Mouse (Mus musculus) liver, adult (tissue): ENCODE data around the gene Cpd.
A peak's percentile ranks its signal among the peaks of the same experiment; 100 is the strongest.

ENCODE experiments used
- GATA4 ChIP-seq: IDR thresholded peaks from 2 replicates; pipeline ENCODE4 v1.6.1; 2014; ENCODE audit warnings: mild to moderate bottlenecking, low read length; ENCODE audit not compliant: insufficient replicate concordance

Gene Cpd

DNA sequence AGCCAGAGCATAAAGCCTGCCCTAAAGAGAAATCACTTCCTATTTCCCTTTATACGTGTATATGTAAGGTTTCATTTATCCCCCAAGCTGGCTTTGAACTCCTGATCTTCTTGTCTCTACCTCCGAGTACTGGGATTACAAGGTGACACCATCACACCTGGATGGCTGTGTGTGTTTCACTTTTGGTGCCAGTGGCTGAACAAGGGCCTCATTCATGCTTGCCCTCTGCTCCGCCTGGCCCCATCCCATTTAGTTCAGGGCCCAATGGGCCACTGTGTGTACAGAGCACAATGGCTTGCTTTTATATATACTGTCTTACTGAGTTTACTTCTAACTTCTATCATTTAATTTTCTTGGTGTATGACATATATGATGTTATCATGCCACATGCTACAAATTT is 94.5 kb downstream of the Cpd start:
- TF ChIP-seq GATA4, result no peak

DNA sequence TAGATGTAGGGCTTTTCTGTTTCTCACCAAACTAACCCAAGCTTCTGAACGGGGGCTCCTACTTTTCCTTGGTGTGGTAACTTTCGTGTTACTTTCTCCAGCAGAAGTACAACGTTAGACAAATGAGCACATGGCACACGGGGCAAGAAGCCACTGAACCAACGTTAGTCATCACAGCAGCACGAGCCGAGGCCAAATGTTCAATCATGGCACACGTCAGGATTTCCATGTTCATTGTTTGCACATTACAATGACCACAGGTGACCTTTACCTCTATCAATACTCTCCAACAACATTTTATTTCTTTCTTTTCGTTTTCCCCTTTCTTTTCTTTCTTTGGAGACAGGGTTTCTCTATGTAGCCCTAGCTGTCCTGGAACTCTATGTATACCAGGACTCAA is 98.0 kb downstream of the Cpd start:
- no peak for TF ChIP-seq GATA4

DNA sequence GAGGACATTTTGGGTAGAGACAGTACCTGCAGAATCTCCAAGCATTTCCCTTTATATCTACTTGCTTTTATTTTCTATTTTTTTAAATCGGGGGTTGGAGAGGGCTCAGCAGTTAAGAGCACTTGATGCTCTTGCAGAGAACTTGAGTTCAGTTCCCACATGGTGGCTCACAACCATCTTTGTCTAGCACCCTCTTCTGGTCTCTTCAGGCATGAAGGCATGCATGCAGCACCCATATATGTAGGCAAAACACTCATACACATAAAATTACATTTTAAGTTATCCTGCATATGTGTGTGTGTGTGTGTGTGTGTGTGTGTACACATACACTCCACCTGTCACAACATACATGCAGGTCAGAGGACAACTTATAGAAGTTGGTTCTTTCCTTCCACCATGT is 100.9 kb downstream of the Cpd start:
- no peak for TF ChIP-seq GATA4

DNA sequence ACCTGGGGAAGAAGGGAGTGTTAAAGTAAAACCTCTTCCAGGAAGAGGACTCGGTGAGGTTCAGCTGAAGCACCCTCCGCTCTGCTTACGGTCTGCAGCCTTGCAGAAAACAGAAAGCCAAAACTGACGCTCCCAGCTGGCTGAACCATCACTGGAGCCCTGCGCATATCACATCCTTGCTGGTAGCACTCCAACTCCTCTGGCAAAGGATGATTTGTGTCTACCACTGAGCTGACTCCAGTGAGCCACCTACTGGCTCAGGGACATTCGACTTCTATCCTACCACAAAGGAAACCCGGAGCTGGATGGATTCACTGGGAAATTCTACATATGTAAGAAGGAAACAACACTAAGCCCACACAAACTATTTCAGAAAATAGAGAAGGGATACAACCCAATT is 102.3 kb downstream of the Cpd start:
- TF ChIP-seq GATA4, result no peak

DNA sequence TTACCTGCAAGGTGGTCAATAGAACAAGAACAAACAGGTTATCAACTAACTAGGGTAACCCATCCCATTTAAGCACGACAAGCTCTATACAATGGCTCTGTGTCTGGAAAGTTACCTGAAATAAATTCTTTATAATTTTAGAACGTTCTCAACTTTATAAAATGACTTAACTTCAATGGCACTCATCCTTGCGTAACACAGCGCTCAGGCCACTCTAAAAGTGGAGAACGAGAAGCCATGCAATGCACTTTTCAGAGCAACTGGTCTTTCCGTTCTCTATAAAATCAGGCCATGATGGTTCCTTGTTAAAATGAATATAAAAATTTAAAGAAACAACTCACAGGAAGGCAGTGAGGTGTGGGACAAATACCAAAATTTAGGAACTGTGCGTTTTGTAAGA is 104.3 kb downstream of the Cpd start:
- TF ChIP-seq GATA4, result no peak

DNA sequence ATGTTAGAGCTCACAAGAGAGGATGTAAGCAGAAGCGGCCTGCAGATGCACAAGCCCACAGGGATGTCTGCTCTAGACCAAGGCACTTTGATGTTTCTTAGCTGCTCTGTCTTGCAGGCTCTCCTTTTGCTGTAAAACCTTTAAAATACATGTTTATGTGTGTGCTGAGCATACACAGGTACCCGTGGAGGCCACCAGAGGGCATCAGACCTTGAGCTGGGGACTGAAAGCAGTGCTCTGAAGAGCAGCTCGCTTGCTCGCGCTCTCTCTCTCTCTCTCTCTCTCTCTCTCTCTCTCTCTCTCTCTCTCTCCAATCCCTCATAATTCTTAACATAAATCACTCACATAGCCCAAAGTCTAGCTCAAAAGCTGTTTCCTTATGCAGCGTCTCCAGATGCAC is 107.7 kb downstream of the Cpd start:
- TF ChIP-seq GATA4, result no peak

DNA sequence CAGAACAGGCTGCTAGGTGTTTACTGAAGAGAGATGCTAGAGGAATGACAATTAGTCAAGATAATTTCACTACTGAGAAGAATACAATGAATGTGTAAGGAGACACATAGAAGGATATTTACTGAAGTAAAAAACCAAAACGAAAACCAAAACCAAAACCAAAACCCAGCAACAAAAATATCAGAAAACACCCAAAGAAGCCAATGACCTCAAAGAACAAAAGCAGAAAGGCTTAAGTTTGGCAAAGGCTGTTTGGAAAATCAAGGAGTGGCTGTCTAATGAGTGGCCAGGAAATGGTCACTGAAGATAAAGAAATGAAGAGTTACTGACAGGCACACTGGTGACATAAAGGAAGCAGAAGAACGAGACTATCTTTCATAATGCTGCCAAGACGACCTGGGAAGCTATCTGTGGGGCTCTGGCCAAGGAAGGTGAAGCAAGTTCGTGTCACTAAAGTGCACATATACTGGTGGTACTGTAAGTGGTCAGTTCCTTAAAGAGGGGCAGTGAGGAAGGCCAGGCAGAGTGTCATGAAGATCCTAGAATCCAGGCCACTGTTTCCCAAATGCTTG is 111.0 kb downstream of the Cpd start:
- peak; percentile 10; the same call in 1 of the 2 replicates for TF ChIP-seq GATA4

DNA sequence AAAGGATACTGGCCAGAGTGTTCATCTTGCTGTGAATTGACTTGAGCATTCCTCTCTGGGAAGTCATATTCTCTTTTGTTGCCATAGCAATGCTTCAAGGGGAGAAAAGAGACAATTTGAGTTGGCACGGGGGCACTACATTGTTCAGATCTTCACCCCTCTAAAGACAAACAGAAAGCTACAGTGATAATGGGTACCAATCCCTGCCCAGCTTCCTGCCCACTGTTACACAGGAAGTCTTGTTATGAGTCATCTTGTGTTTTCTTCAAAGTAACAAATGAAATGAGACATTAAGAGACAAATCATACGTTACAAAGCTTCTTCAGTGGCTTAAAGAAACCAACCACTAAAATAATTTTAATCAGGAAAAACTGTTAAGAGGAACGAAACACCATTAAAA is 112.3 kb downstream of the Cpd start:
- TF ChIP-seq GATA4, result no peak

DNA sequence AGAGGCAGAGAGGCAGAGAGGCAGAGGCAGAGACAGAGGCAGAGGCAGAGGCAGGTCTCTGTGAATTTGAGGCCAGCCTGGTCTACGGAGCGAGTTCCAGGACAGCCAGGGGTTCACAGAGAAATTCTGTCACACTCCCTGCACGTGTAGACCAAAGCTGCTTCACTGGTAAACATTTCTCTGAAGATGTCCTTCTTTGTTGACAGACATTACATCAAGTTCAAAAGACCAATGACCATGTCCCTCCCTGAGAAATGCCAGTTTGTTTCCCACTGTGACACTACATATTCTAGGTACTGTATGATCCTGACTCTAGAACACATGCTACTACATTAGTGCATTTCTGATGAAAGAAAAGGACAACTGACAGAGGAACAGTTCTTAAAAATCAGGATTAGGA is 116.2 kb downstream of the Cpd start:
- TF ChIP-seq GATA4, result no peak
